Mouse (Mus musculus): ENCODE data around the gene Fads3.

The Fads3 gene

DNA sequence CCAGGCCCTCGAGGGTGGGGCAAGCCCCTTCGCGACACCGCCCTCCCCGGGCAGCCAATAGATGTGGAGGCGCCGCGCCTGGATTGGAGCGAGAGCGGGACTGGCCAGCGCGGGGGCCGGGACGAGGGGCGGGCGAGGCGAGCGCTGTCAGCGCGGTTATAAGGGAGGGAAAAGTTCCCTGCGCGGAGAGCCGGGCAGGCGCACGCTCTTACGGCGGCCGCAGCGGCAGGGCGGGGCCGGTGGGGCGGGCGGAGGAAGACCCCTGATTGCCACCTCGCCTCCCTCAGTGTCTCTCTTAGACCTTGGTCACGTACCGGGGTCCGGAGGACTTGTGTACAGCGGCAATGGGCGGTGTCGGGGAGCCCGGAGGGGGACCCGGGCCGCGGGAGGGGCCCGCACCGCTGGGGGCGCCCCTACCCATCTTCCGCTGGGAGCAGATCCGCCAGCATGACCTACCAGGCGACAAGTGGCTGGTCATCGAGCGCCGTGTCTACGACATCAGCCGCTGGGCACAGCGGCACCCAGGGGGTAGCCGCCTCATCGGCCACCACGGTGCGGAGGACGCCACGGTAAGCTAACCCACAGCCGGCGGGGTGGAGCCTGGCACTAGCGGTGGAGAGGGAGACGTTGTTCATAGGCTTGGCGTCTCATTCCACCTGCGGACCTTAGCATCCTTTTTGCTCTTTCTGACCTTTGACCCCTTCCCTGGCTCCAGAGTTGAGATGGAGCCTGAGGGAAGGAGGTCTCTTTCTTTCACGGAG lies at the start of gene Fads3:
Gene Fads3, plus strand, starts transcription at position 182 of the 761 bp plus-strand sequence.
- DNase-seq (ENCODE audit: low read depth in 2 of 2, low spot score in 2 of 2), result no peak

DNA sequence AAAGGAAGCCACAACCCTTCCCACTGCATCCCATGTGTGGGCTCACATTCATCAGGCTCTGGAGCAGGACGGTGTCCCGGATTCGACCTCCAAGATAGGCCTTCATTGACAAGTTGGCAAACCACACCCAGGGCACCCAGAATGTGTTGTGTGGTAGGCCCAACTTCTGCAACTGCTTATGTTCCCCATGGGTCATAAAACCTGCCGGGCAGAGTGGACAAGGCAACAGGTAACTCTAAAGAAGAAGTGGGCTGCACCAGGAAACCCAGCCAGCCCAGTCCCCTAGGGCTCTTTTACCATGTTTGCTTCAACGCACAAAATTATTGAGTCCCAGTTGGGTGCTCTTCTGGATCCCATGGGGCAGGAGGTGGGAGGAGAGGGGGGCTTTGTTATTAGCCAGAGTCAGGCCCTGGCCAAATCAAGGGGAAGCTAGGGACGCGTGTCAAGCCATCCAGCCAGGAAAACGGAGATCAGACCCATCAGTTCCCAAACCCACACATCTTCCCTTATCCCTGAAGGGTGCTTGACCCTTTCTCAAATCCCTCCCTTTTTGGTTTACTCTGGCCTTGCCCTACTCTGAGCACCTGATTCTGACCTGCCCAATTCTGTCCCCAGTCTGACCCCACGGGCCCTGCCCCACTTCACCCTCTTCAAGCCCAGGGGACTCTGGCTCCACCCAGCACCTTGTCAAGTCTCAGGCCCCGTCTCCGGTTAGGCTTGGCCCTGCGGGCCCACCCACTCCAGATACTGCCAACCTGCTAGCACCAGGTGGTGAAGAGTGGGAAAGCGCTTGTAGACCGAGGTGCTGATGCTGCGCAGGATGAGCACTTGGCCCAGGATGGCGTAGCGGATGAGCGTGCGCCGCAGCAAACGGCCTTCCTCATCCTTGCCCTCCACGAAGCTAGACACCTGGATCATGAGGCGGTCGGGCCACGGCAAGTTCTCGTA lies 49.1 kb upstream of the Fads3 start:
- DNase-seq (ENCODE audit: low read depth in 2 of 2, low spot score in 2 of 2), result no peak

DNA sequence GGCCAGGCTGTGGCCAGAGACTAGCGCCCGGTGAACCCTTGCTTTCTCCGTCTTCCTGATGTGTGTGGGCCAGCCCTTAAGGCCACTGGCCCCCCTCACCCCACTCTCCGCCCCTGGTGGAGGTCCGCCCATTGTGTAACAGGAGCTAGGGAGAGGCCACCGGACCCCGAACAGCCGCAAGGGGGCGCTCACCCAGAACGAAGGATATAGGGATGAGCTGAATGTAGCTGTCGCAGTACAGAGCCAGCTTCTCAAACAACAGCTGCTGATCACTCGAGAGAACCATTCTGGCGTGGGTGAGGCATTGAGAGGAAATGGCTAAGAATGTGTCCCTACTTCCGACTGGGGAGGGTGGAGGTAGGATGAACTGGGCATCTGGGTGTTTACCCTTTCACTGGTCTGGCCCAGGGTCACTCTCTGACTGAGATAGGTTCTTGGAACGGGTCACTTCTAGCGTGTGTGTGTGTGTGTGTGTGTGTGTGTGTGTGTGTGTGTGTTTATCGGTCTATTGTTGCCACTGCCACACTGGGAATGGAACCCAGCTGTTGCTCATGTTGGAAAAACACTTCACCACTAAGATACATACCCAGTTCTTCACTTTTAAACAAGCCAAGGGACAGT lies 48.2 kb upstream of the Fads3 start:
- peak; percentile 77 to 84 for DNase-seq (ENCODE audit: low read depth in 2 of 2, low spot score in 2 of 2)

DNA sequence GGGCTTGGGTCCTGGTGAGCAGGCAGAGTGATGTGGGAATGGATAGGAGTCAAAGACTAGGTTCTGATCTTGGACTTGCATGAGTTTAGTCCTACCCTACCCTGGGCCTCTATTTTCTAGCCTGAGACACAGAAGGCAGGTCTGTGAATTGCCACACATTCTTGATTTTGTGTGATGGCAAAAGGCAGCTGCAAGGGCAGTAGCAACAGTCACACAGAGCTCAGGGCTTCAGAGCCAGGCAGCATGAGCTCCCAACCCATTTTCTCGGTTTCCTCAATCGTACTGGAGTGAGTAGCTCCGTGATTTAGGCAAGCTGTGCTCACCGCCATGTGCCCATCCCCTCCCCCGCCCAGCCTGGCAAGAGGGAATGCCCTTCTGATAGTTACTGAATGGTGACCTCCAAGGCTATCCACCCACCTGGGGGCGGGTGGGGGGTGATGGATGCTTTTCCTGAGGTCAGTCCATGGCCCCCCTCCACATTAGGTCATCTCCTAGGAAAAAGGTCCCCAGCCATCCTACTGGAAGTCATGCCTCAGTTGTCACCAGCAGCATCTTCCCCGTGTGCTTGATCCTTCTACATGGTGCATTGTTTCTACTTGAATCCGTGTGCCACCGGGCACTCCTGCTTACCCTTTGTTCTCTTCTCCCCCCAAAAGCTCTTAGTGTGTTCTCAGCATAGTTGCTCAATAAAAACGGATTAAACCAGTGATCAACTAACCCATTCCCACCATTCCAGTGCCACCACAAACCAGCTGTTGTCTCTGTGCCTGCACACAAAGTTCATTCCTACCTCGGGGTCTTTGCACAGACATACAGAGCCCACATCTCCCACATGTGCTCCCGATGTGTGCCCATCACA lies 43.9 kb upstream of the Fads3 start:
- no peak for DNase-seq (ENCODE audit: low read depth in 2 of 2, low spot score in 2 of 2)

DNA sequence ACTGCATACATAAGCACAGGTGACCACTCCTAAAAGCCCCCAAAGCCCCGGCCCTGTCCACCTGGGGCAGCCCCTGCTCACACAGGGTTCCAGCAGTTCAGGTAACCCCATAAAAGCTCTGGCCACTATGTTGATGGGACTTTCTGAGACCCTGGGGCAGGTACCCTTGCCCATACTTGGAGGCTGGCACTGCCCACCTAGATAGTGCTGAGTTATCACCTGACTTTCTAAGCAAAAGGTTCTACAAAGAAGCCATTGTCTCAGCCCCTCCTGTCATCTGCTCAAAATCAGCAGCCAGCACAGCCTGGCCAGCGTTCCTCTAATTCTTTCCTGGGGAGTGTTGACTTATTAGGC lies 43.3 kb upstream of the Fads3 start:
- DNase-seq (ENCODE audit: low read depth in 2 of 2, low spot score in 2 of 2), result no peak

DNA sequence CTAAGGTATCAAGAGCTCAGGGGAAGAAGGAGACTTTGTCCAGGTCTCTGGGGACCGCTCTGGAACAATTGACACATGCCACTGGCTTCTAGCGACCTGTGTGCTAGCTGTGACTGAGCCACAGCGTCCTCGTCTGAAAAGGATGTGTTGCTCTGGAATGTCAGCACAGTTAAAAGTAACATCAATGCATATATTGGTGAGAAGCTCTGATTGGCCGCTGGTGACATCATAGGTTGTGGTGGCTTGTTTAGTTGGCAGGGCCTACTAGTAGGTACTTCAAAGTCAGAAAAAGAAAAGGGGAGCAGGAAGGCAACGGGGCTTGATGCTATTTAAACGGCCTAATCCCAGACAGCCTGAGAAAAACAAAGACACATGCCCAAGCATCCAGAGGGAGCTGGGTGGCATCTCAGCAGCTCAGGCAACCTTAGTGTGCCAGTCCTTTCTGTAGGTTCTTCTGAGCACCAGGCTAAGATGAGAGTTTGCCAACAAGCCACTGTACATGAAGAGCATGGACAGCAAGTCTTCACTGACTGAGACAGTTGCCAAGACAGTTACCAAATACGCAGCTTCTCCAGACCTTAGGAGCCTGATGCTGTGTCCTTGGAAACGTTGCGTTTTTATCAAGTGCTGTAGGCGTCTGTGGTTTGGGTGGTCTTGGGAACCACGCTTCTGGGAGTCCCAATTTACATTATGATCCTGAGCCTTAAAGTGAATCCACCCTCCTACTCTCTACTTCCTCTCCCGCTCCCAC lies 42.5 kb upstream of the Fads3 start:
- no peak for DNase-seq (ENCODE audit: low read depth in 2 of 2, low spot score in 2 of 2)

DNA sequence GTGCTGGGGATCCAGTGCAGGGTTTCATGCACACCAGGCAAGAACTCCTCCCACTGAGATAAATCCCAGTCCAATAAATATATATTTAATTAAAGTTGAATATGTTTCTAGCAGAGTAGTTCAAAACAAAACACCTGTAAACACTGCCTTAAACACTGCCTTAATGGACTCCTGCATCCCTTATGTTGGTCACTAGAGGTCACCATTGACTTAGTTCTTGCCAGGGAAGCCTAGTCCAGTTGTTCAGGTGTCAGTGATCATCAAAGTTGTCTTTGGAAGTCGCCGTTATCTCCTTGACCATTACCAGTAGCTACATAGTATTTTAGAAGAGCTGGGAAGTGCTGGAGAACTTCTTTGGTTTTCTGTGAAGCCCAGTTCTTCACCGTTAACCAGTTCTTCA lies 41.0 kb upstream of the Fads3 start:
- no peak for DNase-seq (ENCODE audit: low read depth in 2 of 2, low spot score in 2 of 2)

DNA sequence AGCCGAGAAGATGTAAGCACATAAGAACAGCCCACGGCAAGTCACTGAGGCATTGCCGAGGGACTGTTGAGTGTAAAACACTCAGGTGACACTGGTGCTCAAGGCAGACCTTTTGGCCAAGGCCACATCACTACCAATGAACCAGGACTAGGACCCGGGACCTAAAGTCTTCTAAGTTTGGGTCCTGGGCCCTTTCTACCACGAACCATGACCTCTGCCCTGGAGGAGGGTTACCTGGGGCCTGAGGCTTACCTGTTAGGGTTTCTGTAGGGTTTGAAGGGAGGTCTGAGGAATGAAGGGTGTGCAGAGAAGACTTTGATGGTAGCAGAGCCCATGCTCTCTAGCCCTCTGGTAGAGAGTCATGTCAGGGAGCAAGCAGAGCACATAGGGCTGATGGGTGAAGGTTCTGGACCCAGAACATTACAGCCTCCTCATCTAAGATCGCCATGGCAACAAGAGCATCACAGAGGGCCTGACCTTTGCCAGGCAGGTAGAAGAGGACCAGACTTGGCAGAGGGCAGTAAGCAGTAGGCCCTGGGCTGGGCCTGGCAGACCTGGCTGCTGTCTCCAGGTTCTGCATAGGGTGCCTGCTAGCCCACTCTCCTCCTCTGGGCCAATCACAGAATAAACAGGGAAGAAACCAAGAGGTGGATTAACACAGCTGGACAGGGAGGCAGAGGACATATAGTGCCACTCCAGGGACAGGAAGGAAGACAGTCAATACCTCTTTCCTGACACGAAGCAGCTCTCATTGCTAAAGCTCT lies 40.0 kb upstream of the Fads3 start, which contains the start of the genes Best1 and Rab3il1:
Gene Best1, minus strand, starts transcription at position 428 of the 764 bp plus-strand sequence.
Gene Rab3il1, plus strand, starts transcription at position 464 of the 764 bp plus-strand sequence.
- DNase-seq (ENCODE audit: low read depth in 2 of 2, low spot score in 2 of 2), result no peak

DNA sequence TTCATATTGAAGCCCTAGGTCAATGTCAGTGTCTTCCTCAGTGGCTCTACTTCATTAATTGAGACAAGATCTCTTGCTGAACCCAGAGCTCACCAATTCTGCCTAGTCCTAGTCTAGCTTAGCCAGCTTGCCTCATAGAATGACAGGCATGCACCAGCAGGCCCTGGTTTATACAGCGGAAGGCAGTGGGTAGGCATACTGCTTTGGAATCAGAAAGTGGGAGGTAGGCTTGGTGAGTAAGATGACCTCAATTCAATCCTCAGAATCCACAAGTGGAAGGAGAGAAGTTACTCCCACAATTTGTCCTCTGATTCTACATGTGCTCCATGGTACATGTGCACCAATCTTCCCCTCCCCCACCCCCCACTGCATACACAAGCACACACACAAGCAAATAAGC lies 37.7 kb upstream of the Fads3 start:
- no peak for DNase-seq (ENCODE audit: low read depth in 2 of 2, low spot score in 2 of 2)

DNA sequence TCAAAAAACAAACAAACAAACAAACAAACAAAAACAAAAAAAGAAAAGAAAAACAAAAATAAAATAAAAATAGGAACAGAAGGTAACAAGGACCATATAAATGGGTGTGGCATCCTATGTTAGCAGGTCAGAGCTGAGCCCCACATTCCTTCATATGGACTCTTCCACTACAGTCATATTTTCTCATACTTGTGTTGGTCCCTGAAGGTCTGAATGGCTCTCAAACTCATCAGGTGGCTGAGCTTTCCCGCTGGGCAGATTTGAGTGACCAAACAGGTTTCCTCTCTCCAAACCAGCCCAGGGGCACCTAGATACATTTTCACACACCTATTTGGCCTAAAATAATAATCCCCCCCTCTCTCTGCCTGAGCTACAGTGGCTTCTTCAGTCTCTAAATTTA lies 30.0 kb upstream of the Fads3 start:
- no peak for DNase-seq (ENCODE audit: low read depth in 2 of 2, low spot score in 2 of 2)

DNA sequence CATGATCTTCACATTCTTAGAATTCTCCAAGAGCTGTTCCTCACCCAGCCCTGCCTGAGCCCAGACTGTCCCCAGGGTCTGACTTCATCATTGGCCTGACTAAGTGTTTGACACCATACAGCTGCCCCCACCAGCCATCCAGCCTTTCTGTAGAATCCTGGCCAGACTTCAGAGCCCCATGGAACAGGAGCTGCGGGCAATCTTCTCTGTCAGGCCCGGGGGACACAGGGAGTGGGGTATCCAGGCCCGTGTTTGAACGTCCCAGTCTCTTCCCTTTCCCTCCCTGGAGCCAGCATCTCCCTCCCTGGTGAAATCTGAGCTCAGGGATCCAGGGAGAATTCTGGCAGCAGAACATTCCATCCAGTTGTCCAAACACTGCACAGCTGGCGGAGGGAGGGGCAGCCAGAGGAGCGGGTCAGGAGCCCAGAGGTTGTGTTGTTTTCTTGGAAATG lies 28.5 kb upstream of the Fads3 start:
- DNase-seq (ENCODE audit: low read depth in 2 of 2, low spot score in 2 of 2), result no peak

DNA sequence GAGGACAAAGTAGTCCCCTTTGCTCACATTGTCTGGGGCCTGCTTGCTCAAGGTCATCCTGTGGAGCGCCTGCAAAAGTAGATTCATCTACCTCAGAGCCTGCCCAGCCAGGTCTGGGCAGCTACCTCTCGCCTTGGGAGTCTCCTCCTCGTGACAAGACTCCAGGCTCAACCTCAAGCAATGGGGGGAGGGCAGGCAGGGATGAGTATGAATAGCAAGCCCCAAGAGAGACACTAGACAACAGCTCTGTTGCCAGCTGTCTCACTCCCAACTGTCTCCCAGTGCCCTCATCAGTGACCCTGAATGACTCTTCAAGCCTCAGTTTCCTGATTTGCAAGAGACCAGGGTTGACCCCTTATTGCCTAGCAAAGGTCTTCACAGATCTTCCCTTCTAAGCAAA lies 28.0 kb upstream of the Fads3 start:
- no peak for DNase-seq (ENCODE audit: low read depth in 2 of 2, low spot score in 2 of 2)

DNA sequence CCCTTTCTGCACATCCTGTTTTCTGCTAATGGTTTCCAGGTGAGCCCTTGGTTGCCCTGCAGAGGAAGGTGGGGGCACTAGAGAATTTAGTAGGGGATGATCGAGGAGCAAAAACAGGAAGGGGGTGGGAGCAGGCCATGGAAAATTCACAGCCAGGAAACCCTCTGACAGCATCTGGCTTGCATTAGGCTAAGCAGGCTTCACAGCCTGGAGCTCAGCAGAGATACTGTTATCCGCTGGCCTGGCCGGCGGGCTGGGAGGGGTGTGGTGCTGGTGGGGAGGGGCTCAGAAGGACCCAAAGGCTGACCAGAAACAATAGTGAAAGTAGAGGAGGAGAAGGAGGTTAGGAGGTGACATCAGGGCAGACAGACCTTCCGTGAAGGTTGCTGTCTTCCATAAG lies 27.5 kb upstream of the Fads3 start:
- no peak for DNase-seq (ENCODE audit: low read depth in 2 of 2, low spot score in 2 of 2)

DNA sequence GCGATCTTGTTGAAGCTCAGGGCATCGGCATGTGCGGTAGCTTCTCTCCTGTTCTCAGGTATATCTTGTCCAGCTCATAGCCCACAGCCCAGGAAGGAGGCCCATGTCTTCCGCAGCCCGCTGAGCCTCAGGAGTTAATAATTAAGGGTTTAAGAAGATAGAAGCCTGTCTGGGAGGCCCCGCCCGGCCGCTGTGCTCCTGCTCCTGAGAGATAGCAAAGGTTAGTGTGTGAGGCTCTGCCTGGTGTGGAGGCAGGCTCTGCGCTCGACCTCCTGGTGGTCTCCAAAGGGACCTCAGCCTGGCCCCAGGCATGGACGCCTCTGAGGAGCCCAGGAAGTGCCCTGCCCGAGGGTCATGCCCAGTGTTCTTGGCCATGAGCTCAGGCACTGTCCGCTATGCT lies 26.5 kb upstream of the Fads3 start:
- DNase-seq (ENCODE audit: low read depth in 2 of 2, low spot score in 2 of 2), result no peak

DNA sequence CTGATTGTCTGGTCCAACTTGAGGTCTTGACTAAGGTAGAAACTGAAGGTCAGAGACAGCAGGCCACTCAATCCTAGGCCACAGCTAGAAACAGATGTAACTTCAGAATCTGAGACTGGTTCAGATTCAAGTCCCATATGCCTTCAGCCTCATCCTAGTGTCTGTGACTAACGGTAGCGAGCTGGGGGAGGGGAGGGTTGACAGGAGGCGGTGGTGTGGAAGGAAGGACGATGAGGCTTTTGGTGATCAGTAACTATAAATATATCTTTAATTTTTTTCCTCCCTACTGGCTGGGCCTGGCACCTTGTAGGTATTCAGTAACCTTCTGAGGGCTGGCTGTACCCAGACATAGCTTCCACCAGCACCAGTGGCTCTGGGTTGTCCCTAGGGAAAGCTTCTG lies 25.9 kb upstream of the Fads3 start:
- DNase-seq (ENCODE audit: low read depth in 2 of 2, low spot score in 2 of 2), result no peak

DNA sequence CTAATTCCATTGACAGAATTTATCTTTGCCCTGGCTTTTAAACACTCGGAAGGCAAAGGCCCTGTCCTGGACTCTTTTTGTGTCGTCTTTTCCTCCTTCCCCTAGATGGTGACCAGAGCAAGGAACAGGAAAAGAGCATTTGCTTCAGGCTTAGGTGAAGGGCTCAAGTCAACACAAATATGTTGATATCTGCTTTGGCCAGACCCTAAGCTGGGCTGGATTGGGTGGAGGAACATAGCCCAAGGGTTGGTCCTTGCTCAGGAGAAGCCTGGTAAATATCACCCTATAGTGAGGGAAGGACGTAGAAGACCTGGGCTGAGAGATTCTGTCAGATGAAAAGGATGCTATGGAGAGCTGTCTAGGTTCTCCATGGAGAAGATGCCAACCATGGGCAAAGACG lies 25.2 kb upstream of the Fads3 start:
- DNase-seq (ENCODE audit: low read depth in 2 of 2, low spot score in 2 of 2), result no peak

DNA sequence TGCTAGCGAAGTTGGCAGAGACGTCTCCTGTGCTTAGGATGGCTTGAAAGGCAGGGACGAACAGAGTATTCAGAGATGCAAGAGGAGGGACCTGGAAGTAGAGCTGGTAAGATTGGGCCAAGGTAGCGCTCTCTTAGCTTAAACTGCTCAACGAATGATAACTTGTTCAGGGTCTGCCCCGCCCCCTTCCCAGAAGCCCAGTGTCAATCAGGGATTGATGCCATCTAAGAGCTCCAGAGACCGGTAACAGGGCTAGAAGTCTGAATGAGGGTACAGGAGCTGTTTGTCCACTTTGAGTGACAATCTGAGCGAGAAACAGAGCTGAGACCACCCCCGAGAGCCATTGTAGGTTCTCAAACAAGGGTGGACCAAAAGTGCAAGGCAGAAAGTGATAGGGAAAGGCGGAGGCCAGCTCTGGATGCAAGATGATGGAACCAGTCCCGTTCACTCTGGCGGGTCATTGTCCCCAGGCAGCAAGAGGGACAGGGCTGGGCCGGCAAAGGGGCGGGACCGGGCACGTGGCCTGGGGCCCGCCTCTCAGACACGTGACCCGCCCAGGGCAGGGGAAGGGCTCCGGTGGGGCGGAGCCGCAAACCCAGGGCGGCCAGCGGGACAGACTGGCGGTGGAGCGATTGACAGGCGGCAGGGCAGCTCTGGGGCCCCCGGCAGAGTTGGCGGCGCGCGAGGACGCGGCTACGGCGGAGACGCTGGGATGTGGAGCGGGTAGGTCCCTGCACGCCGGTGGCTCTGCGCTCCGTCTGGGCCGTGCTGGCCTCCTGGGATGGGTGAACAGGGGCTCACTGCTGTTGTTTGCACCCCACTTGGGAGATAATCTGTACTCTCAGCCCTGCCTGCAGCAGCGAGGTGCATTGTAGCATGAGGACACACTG lies 23.5 kb upstream of the Fads3 start:
- DNase-seq (ENCODE audit: low read depth in 2 of 2, low spot score in 2 of 2), result peak; percentile 8 to 17

DNA sequence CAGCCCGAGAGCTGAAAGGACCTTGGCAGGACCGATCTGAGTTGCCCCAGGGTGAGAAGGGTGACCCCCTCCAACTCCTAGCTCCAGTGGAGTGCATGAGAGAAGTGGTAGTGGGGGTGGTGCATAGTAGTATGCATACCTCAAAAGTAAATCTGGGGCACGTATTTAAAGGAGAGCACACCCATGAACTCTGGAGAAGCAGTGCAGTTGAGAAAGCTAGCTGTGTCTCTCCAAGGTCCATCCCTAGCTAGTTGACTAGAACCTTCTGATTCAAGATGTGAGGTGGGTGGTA lies 22.9 kb upstream of the Fads3 start:
- no peak for DNase-seq (ENCODE audit: low read depth in 2 of 2, low spot score in 2 of 2)
